Mouse (Mus musculus): ENCODE measurements around the gene B3gnt2. TPM values are rescaled to one million over a fixed set of nuclear protein-coding genes. Genes with fewer than 3 reads are reported as not detected.
A peak's percentile ranks its signal among the peaks of the same experiment; 100 is the strongest.

Gene B3gnt2
- polyA plus RNA-seq, 1 experiment from 2014 or later, result 4.8 TPM

DNA sequence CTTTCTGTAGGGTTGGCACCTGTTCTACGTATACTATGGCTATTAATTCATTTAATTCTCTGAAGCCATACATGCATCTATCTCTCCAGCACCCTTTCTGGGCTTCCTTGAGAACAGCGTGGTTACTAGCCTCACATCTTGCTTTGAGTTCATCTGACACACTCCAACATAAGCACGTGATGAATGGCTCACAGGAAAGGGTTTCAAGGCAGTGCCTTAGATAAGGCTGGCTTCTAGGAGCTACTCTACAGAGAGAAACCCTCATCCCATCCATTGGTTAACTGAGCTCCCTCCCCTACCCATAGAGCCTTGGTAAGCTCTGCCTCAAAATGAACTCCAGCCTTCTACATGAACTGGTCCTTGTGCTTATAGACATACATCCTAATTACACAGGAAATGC, 47.3 kb downstream of the B3gnt2 start:
- H3K4me3 ChIP-seq (replicated peaks), result no peak overlapping the region
- peak; percentile 18 for DNase-seq
- no peaks in the 10 kb centered on the region for H3K36me3 ChIP-seq
- H3K27me3 ChIP-seq, result no peaks in the 10 kb centered on the region
- peak; percentile 76 for ATAC-seq (ENCODE audit: low read depth)
- WGBS (ENCODE audit: insufficient replicate concordance), result 15% methylated on average over 3 of the region's 3 CpGs
- H3K27ac ChIP-seq, result peak overlapping the region; percentile 45; the same call in 1 of the 2 replicates
- H3K4me1 ChIP-seq (replicated peaks), result peaks cover 52% of the 10 kb centered on the region
- no peak overlapping the region for H3K9ac ChIP-seq
- no peak overlapping the region for H3K4me2 ChIP-seq
- no peaks in the 10 kb centered on the region for H3K9me3 ChIP-seq (replicated peaks)

DNA sequence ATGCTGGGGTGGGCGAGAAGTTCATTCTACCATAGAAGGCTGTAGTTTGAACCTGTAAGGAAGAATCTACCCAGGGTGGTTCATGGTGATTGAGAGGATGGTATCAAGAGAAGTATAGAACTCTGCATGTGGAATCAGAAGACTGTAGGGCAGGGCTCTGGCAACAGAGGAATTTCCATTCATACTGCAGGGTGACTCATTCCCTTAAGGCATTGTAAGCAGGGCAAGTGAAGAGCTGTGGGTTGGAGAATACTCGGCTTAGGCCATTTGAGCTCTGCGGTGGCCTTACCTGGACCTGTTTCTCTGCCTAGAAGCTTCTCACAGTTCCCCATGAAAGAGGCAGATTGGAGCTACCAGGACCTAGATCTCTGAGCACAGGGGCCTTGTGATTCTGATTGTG, 49.3 kb downstream of the B3gnt2 start:
- 82% methylated on average over 3 of the region's 3 CpGs for WGBS (ENCODE audit: insufficient replicate concordance)
- no peaks in the 10 kb centered on the region for H3K9me3 ChIP-seq (replicated peaks)
- no peak overlapping the region for H3K27ac ChIP-seq
- no peaks in the 10 kb centered on the region for H3K27me3 ChIP-seq
- ATAC-seq (ENCODE audit: low read depth) (no peak), DNase-seq (no peak)
- H3K4me3 ChIP-seq (replicated peaks), result no peak overlapping the region
- H3K9ac ChIP-seq, result no peak overlapping the region
- peaks cover 70% of the 10 kb centered on the region for H3K4me1 ChIP-seq (replicated peaks)
- H3K36me3 ChIP-seq, result no peaks in the 10 kb centered on the region
- H3K4me2 ChIP-seq, result no peak overlapping the region

DNA sequence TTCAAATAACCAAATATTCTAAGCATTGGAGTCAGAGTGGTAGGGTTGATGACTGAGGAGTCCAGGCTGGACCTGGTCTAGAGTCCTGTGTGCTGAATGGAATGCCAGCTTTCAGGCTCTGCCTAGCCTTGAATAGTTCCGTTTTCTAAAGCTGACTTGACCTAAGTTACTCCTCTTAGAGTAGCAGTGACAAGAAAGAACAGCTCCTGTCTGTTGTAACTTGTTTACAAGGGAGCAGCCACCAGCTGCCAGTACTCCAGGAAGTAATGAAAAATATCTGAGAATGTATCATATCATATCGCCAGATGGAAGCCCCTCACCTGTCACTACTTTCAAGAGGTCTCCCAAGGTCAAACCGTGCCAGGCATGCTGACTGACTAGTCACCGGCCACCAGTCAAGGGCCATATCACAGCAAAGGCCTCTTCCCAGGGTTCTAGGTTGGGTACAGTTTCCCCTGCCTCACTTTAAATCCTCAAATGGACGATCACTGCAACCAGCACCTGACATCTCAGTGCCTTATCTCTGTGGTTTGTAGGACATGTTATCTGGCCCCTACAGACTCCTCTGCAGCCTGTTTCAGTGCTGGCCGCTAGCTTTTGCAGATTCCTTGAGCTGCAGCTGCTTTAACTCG, 51.2 kb downstream of the B3gnt2 start:
- Histone ChIP-seq H3K9ac (no peak overlapping the region), H3K27ac (no peak overlapping the region), H3K9me3 (replicated peaks) (no peaks in the 10 kb centered on the region), H3K4me3 (replicated peaks) (no peak overlapping the region), H3K27me3 (no peaks in the 10 kb centered on the region), H3K36me3 (no peaks in the 10 kb centered on the region), H3K4me2 (peak overlapping the region; percentile 37), H3K4me1 (replicated peaks) (peaks cover 68% of the 10 kb centered on the region)
- ATAC-seq (ENCODE audit: low read depth) (peak; percentile 66; the same call in 1 of the 2 replicates), DNase-seq (peak; percentile 32)
- 15% methylated on average over 7 of the region's 7 CpGs for WGBS (ENCODE audit: insufficient replicate concordance)

GRCm38 (mm10) chr11:22808040-22808439, 52.7 kb downstream of the B3gnt2 start:
- Histone ChIP-seq H3K4me3 (replicated peaks) (no peak overlapping the region), H3K36me3 (no peaks in the 10 kb centered on the region), H3K27me3 (no peaks in the 10 kb centered on the region), H3K4me2 (no peak overlapping the region), H3K27ac (no peak overlapping the region), H3K9me3 (replicated peaks) (no peaks in the 10 kb centered on the region), H3K9ac (no peak overlapping the region), H3K4me1 (replicated peaks) (peaks cover 53% of the 10 kb centered on the region)
- no peak for DNase-seq
- ATAC-seq (ENCODE audit: low read depth), result peak; percentile 62

- Histone ChIP-seq H3K4me1 (replicated peaks) (peaks cover 45% of the 10 kb centered on the region), H3K4me3 (replicated peaks) (no peak overlapping the region), H3K27me3 (no peaks in the 10 kb centered on the region), H3K4me2 (no peak overlapping the region), H3K27ac (no peak overlapping the region), H3K9ac (no peak overlapping the region), H3K9me3 (replicated peaks) (no peaks in the 10 kb centered on the region), H3K36me3 (no peaks in the 10 kb centered on the region)
- no peak for ATAC-seq (ENCODE audit: low read depth)
- 40% methylated on average over 1 of the region's 1 CpGs for WGBS (ENCODE audit: insufficient replicate concordance)
- DNase-seq, result no peak
Observed at GRCm38 (mm10) chr11:22805171-22805570, 55.6 kb downstream of the B3gnt2 start.

DNA sequence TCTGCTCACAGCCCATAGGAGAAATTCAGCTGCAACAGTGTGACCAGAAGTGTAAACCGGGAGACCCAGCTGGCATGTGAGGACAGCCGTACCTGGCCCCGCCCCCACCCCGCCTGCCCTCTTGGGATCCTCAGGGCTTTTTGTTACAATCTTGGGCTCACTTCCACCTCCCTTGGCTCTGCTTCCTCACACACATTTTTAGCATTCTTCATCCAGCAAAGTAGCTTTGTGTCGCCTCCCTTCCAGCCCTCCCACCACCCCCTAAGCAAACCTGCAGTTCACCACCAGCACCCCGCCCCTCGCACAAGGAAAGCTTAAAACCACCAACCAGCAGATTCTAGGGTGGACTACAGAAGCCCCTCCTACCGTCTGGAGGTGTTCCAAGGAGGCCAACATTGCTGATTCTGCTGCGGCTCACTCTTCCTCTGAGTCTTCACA, 60.8 kb downstream of the B3gnt2 start:
- no peaks in the 10 kb centered on the region for H3K27me3 ChIP-seq
- ATAC-seq (ENCODE audit: low read depth) (no peak), DNase-seq (no peak)
- H3K4me2 ChIP-seq, result 0 out of 2 replicates have a peak overlapping the region, but pooled peaks have one; percentile 10
- H3K4me1 ChIP-seq (replicated peaks), result peaks cover 23% of the 10 kb centered on the region
- no peaks in the 10 kb centered on the region for H3K36me3 ChIP-seq
- H3K9me3 ChIP-seq (replicated peaks), result no peaks in the 10 kb centered on the region
- no peak overlapping the region for H3K4me3 ChIP-seq (replicated peaks)
- no peak overlapping the region; the same call in 1 of the 2 replicates for H3K27ac ChIP-seq
- no peak overlapping the region for H3K9ac ChIP-seq
- 32% methylated on average over 9 of the region's 9 CpGs for WGBS (ENCODE audit: insufficient replicate concordance)

DNA sequence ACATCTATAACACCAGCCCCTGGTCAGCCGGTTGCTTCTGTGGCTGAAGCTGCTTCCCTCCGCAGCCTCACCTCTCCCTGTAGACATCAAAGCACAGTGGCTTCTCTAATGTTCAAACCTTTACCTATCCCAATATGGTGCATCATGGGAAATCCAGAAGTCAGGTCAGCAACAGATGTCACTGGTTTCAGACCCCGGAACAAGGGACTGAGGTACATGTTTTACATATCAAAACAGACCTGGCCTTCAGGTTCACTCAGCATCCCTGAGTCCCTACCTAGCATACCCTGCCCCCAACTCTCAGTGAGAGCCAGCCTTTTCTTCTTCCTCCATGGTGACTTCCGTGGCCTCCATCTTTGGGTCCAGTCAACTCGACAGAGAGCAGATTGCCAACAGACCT, 61.8 kb downstream of the B3gnt2 start:
- H3K36me3 ChIP-seq, result no peaks in the 10 kb centered on the region

DNA sequence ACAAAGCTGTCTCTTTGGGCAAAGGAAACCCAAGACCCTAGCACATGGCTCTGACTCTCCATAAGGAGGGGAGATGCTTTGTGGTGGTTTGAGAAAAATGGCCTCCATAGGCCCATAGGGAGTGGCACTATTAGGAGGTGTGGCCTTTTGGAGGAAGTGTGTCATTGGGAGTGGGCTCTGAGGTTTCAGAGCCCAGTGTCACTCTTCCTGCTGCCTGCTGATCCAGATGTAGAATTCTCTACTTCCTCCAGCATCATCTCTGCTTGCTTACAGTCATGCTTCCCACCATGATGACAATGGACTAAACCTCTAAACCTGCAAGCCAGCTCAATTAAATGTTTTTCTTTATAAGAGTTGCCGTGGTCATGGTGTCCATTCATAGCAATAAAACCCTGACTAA, 66.0 kb downstream of the B3gnt2 start:
- no peak overlapping the region for H3K4me3 ChIP-seq (replicated peaks)

More for the DNA sequence above, 61.8 kb downstream of the B3gnt2 start:
- H3K27ac ChIP-seq, result no peak overlapping the region
- no peaks in the 10 kb centered on the region for H3K27me3 ChIP-seq
- H3K4me2 ChIP-seq, result no peak overlapping the region
- no peak overlapping the region for H3K4me3 ChIP-seq (replicated peaks)
- H3K9me3 ChIP-seq (replicated peaks), result no peaks in the 10 kb centered on the region
- peaks cover 34% of the 10 kb centered on the region for H3K4me1 ChIP-seq (replicated peaks)
- H3K9ac ChIP-seq, result no peak overlapping the region
- ATAC-seq (ENCODE audit: low read depth) (no peak), DNase-seq (no peak)
- WGBS (ENCODE audit: insufficient replicate concordance), result 66% methylated on average over 5 of the region's 5 CpGs

GRCm38 (mm10) chr11:22793881-22794203, 66.9 kb downstream of the B3gnt2 start:
- Histone ChIP-seq H3K4me1 (replicated peaks) (peaks cover 48% of the 10 kb centered on the region), H3K9me3 (replicated peaks) (no peaks in the 10 kb centered on the region), H3K4me2 (peak overlapping the region; percentile 37; the same call in 1 of the 2 replicates), H3K4me3 (replicated peaks) (no peak overlapping the region), H3K36me3 (no peaks in the 10 kb centered on the region), H3K27me3 (no peaks in the 10 kb centered on the region), H3K9ac (no peak overlapping the region), H3K27ac (peak overlapping the region; percentile 75)
- 26% methylated on average over 1 of the region's 1 CpGs for WGBS (ENCODE audit: insufficient replicate concordance)
- ATAC-seq (ENCODE audit: low read depth), result peak; percentile 85
- no peak for DNase-seq

More for the DNA sequence above, 66.0 kb downstream of the B3gnt2 start:
- ATAC-seq (ENCODE audit: low read depth) (no peak), DNase-seq (no peak)
- H3K4me1 ChIP-seq (replicated peaks), result peaks cover 45% of the 10 kb centered on the region
- no peak overlapping the region for H3K4me2 ChIP-seq
- H3K9ac ChIP-seq, result no peak overlapping the region
- H3K27ac ChIP-seq, result no peak overlapping the region
- H3K36me3 ChIP-seq, result no peaks in the 10 kb centered on the region
- 68% methylated on average over 1 of the region's 1 CpGs for WGBS (ENCODE audit: insufficient replicate concordance)
- H3K9me3 ChIP-seq (replicated peaks), result no peaks in the 10 kb centered on the region
- no peaks in the 10 kb centered on the region for H3K27me3 ChIP-seq

DNA sequence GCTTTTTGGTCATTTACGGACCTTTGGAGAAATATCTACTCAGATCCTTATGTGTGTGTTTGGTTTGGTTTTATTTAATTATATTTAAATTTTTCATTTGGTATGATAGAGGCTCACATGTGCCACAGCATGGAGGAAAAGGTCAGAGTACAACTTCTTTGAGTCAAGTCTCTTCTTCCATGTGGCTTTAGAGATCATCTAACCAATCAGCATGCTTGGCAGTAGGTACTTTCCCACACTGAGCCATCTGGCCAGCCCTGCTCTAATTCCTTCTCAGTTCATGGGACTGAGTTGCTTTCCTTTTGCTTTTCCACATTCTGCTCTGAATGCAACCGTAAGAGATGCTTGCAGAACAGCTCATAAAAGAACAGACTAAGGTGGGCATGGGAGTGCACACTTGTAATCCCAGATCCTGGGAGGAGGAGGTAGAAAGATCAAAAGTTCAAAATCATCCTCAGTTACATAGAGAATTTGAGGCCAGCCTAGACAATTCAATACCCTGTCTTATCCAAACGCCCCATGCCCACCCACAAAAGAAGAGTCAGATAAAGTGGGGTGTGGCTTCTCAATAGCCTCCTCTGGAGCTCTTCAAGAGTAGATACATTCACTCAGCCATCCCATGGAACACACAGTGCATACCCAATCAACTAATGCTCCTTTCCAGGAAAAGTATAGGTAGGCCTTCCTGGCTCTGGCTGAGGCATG, 67.4 kb downstream of the B3gnt2 start:
- no peak overlapping the region for H3K4me3 ChIP-seq (replicated peaks)
- H3K36me3 ChIP-seq, result no peaks in the 10 kb centered on the region
- peak overlapping the region; percentile 37 for H3K4me2 ChIP-seq
- H3K9ac ChIP-seq, result no peak overlapping the region
- DNase-seq (peak; percentile 51), ATAC-seq (ENCODE audit: low read depth) (peak; percentile 94)
- peaks cover 52% of the 10 kb centered on the region for H3K4me1 ChIP-seq (replicated peaks)
- no peaks in the 10 kb centered on the region for H3K9me3 ChIP-seq (replicated peaks)
- H3K27ac ChIP-seq, result peak overlapping the region; percentile 75
- H3K27me3 ChIP-seq, result no peaks in the 10 kb centered on the region
- WGBS (ENCODE audit: insufficient replicate concordance), result 50% methylated on average over 3 of the region's 3 CpGs

DNA sequence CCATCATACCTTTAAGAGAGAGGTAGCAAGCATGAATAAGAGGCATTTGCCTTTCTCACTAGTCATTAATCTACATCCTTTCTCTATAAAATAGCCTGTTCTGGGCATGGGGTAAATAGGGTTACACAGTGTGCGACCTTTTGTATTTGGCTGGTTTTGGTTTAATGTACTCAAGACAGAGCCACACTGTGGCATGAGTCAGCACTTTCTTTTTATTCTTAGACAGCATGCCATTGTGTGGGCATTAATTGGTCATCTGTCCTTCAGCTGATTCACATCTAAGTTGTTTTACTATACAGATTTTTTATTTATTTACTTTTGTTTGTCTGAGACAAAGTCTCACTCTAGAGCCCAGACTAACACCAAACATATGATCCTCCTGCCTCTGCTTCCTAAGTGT, 68.6 kb downstream of the B3gnt2 start:
- no peaks in the 10 kb centered on the region for H3K36me3 ChIP-seq
- no peak overlapping the region for H3K4me3 ChIP-seq (replicated peaks)
- H3K27me3 ChIP-seq, result no peaks in the 10 kb centered on the region
- no peak for ATAC-seq (ENCODE audit: low read depth)
- 88% methylated on average over 1 of the region's 1 CpGs for WGBS (ENCODE audit: insufficient replicate concordance)
- no peak overlapping the region for H3K9ac ChIP-seq
- no peak overlapping the region for H3K27ac ChIP-seq
- H3K9me3 ChIP-seq (replicated peaks), result no peaks in the 10 kb centered on the region
- H3K4me2 ChIP-seq, result no peak overlapping the region
- H3K4me1 ChIP-seq (replicated peaks), result peaks cover 53% of the 10 kb centered on the region
- no peak for DNase-seq

- WGBS (ENCODE audit: insufficient replicate concordance), result 84% methylated on average over 5 of the region's 5 CpGs
- H3K4me1 ChIP-seq (replicated peaks), result peaks cover 53% of the 10 kb centered on the region
- no peaks in the 10 kb centered on the region for H3K9me3 ChIP-seq (replicated peaks)
- H3K4me3 ChIP-seq (replicated peaks), result no peak overlapping the region
- no peak overlapping the region for H3K27ac ChIP-seq
- no peaks in the 10 kb centered on the region for H3K27me3 ChIP-seq
- DNase-seq, result no peak
- no peak overlapping the region for H3K4me2 ChIP-seq
- H3K36me3 ChIP-seq, result no peaks in the 10 kb centered on the region
- ATAC-seq (ENCODE audit: low read depth), result no peak
- no peak overlapping the region for H3K9ac ChIP-seq
Observed at GRCm38 (mm10) chr11:22791726-22792125, 69.0 kb downstream of the B3gnt2 start.
